Mouse (Mus musculus): ENCODE measurements around the gene Tfr2. TPM values are rescaled to one million over a fixed set of nuclear protein-coding genes. Genes with fewer than 3 reads are reported as not detected.
"Not testable (repeated sequence)": the region's sequence is repeated elsewhere in the genome, so short reads cannot be mapped to it uniquely, and the experiment has no call there.

Gene Tfr2
- polyA plus RNA-seq, 2 experiments from 2014 or later: 1.6 TPM; not detected in 1

- no peak for ATAC-seq
Measured at GRCm38 (mm10) chr5:137590507-137590906, 20.9 kb downstream of the Tfr2 start.

GRCm38 (mm10) chr5:137595921-137596320 is 26.3 kb downstream of the Tfr2 start:
- no peak for ATAC-seq

GRCm38 (mm10) chr5:137596601-137597261 is 27.1 kb downstream of the Tfr2 start:
- ATAC-seq: no peak

GRCm38 (mm10) chr5:137597625-137598024 is 28.0 kb downstream of the Tfr2 start:
- no peak for ATAC-seq

DNA sequence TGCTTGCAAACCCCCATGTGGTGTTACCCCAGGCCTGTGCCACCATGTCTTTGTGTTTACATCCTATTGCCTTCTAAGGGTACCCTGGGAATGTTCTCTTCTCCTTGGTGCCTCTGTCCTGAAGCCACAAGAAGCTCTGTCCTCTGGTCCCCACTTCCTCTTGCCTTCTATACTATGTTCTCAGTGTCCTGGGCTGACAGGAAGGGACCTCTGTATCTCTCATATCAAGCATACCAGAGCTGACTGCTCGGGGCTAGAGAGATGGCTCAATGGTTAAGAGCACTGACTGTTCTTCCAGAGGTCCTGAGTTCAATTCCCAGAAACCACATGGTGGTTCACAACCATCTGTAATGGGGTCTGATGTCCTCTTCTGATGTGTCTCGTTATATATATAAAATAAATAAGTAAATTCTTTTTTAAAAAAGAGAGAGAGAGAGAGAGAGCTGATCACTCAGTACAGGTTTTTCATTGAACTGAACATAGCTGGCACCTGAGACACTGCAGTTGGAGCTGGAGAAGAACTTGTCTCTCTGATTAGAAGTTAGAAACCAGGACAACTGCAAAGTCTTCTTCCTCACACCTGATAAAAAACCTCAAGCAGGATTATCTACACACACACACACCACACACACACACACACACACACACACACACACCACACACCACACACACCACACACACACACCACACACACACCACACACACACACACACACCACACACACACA is 28.6 kb downstream of the Tfr2 start:
- ATAC-seq: no peak

DNA sequence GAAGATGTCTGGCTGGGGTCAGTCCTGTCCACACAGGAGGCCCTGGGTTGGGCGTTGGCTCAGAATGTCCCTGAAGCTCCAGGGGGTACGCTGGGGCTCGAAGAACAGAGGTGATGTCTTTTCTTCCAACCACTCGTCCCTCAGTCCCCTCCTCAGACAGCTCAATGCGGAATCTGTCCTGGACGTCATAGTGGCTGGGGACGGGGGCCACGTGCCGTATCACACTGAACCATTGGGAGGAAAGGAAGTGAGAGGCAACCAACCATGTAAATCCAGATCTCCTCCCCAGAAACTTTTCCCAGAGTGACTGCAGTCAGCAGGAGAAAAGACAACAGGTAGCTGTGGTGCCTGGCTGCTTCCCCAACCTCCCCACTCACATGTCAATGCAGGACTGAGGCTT is 30.0 kb downstream of the Tfr2 start:
- ATAC-seq: no peak

DNA sequence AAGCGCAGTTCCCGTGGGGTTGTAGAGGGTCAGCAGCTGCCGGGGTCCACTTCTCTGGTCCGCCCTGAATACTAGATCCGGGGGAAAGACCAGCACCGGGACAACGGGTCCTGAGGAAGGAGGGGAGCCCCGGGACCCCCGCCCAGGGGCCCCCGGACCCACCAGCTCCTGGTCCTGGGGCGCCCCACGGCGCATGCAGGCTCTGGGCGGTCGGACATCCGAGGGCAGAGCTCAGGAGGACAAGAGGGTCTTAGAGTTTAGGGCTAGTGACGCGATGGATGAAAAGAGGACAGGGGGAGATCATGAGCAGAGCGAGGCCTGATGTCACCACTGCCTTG is 30.6 kb downstream of the Tfr2 start:
- ATAC-seq: no peak

DNA sequence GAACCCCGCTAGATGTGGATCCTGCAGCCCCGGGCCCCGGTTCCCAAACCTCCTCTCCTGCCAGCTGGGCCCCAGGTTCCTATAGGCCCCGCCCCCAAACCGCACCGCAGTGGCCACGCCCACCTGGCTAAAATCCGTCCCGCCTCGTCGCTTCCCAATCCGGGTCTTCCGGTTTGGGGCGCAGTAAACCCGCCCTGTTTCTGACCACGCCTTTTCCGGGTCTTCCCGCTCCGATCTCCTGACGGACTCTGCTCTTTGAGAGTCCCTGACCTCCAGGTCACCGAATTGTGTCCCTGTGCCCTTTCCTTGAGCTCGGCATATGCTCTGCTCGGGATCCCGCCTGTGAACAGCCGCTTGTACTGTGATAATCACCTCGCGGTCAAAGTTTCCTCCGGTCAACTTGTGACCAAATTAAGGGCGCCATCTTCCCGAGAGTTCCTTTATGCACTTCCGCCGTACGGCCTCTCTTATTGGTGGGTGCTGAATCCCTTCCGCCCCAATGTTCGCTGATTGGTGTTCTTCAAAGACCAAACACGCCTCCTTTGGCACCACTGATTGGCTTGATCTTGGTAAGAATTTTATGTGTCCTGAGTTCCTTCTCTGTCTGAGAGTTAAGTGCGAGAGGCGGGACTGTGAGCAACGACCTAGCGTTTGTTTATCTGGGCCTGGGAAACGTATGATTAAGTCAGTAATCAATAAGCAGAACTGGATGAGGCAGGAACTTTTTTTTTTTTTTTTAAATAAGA is 31.2 kb downstream of the Tfr2 start, which contains the start of gene Mospd3:
Gene Mospd3, minus strand, starts transcription at position 440 of the 746 bp plus-strand sequence.
- peak; percentile 90 for ATAC-seq

GRCm38 (mm10) chr5:137601365-137601729 is 31.7 kb downstream of the Tfr2 start:
- no peak for ATAC-seq

DNA sequence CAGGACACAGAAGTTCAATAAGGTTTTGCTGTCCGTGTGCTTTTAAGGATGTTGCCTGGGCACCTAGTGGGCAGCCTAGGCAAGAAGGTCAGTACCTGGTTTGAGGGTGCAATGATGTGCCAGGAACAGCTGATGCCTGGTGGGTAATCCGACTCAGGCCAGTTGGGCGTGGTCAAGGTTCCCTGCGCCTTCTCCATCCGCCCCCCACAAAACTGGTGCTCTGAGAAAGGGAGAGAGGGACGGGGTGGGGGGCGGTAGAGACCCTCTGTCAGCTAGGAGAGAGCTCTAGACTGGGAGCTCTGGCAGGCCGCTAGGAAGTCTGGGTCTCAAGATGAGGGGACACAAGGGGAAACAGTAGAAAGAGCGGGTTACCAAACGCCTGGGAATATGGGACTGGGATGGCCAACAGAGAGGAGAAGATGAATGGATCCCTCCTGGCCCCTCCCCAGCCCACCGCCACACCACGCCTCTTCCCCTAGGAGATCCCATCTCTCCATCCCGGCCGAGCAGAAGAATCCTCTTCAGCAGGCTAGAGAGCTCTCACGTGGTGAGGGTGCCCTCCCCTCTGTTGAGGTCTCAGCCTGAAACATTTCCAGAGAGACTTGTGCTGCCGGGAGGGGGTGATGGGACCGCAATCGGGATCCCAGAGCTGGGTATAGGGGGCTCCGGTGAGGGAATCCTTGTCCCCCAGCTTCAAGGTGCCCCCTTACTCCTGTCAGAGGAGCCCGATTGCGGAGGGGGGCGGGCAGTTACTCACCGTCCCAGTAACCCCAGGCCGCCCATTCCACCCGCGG is 38.4 kb downstream of the Tfr2 start:
- no peak for ATAC-seq

DNA sequence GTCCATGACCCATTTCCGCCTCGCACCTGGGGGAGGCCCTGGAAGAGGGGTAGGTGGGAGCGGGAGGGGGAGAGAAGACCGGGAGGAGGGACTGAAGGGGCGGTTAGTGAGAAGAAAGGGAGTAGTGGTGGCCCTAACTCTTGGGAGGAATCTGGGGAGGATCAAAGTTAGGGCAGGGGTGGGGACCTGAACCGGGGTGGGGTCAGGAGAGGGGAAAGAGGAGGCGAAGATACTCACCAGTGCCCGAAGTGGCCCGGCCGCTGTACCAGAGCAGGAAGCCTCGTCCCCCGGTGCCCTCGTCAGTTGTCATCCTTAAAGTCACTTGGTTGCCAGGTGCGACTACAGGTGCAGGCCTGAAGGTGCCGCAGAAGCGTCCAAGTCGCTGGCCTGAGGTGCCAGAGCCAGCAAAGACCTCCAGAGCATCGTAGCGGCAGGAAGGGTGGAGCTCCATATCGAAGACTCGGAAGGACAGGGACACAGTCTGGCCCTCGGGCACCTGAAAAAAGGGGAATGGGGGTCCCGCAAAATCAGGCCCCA is 39.1 kb downstream of the Tfr2 start:
- no peak for ATAC-seq

DNA sequence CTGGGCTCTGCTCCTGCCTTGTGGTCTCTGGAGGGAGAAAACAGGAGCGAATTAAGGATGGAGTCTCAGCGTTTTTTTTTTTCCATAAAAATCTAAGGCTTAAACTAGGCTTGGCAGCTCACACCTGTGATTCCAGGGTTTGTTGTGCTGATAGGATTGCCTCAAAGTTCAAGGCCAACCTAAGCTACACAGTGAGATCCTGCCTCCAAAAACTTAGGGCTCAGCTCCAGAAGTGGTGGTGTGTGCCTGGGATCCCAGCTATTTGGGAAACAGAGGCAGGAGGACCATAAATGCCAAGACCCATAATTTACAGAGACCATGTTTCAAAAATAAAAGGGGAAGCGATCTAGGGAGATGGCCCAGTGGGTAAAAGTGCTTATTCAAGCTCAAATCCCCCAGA is 39.7 kb downstream of the Tfr2 start:
- ATAC-seq: no peak

- no peak for ATAC-seq
Measured at GRCm38 (mm10) chr5:137610056-137610455, 40.4 kb downstream of the Tfr2 start.

GRCm38 (mm10) chr5:137610548-137611244 is 41.1 kb downstream of the Tfr2 start:
- no peak for ATAC-seq

GRCm38 (mm10) chr5:137611245-137611602 is 41.6 kb downstream of the Tfr2 start:
- no peak for ATAC-seq

DNA sequence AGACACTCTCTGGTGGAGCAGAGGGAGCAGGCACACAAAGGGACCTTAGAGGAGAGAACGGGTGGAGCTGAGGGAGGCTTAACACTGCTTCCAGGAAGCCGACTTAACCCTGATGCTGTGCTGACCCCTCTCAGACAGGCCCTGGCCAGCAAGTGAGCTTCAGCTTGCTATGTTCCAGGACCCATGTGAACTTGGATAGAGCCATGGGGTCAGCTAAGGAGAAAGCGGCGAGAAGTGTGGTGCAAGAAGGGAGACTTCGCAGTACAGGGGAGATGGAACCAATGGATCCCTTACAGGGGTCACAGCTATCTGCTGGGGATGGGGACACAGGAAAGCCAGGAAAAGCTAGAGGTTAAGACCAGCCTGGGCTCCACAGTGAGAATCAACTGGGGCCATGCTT is 43.4 kb downstream of the Tfr2 start:
- ATAC-seq: no peak

DNA sequence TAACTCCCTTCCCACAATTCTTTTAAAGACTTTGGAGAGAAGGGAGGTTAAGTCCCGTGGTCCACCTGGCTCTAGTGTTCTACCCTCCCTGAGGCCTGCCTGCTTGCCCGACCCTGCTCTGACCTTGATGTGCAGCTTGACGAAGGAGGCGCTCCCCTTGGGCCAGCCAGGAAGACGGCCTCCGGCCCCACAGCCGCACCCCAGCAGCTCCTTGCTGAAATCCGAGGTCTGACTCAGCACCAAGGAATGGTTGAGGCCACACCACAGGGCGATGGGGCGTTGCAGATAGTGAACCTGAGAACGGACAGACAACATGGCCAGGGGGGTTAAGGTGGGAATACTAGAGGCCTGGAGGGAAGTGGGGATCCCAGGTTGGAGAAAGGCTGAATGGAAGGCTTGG is 43.9 kb downstream of the Tfr2 start, which contains the start of gene Pcolce:
Gene Pcolce, minus strand, starts transcription at position 235 of the 400 bp plus-strand sequence.
- no peak for ATAC-seq

GRCm38 (mm10) chr5:137614921-137615320 is 45.3 kb downstream of the Tfr2 start:
- ATAC-seq: not testable (repeated sequence)

- no peak for ATAC-seq
Measured at GRCm38 (mm10) chr5:137615347-137615746, 45.7 kb downstream of the Tfr2 start.

DNA sequence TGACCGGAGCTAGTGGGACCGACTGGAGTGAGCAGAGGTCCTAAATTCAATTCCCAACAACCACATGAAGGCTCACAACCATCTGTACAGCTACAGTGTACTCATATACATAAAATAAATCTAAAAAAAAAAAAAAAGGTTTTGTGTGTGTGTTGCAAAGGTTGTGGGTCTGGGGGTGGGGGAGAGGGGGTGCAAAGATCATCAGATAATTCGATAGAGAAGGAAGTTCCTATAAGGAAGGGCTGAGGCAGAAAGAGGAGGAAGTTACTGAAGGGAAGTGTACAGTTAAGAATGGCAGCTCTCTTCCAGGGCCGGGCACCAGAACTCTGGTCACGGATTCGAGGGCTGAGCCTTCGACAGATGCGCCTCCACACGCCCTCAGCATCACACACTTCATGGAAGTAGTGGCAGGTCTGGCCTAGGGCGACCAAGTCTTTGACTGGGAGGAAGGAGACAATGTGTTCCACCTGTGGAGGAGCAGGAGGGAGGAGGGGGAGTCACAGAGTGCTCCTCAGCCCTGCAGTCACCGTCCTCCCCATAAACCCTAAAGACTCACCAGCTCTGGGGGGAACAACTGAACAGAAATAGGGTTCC is 54.4 kb downstream of the Tfr2 start:
- ATAC-seq: no peak

DNA sequence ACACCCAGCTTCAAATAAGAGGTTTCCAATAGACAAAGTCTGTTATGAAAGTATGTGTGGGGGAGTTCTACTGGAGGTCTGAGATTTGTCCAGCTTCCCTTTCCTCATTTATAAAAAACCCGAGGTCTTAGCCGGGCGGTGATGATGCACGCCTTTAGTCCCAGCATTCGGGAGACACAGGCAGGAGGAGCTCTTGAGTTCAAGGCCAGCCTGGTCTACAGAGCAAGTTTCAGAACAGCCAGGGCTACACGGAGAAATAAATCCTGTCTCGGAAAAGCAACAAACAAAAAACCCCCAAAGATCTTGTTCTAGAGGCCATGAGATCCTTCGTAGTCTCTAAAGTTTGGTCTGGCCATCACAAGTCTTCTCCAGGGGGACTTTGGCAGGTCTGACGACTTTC is 58.4 kb downstream of the Tfr2 start:
- no peak for ATAC-seq

Data from CD4-positive, CD25-positive, alpha-beta regulatory T cell, adult 4 months (primary cell).